Mouse (Mus musculus) cerebellum, adult 2 months (tissue): Measurements from ENCODE around the gene Ssr2. TPM values are rescaled to one million over a fixed set of nuclear protein-coding genes. Genes with fewer than 3 reads are reported as not detected.

Experiments
- DNase-seq, 2 experiments: peaks; one replicate each; pipeline ENCODE4 v3.0.0; 2021
- H3K27ac ChIP-seq: fragments of 200-500 bp; 2 replicates; pipeline ENCODE4 v1.5.1; 2012; ENCODE audit warnings: low read length, control low read depth, inconsistent platforms; ENCODE audit not compliant: insufficient read depth
- H3K27me3 ChIP-seq: fragments of 200-500 bp; 2 replicates; pipeline ENCODE4 v1.6.1; 2012; ENCODE audit warnings: inconsistent platforms, mild to moderate bottlenecking, low read length, moderate library complexity; ENCODE audit not compliant: control insufficient read depth, insufficient read depth
- H3K4me1 ChIP-seq: fragments of 200-500 bp; 2 replicates; pipeline ENCODE4 v1.6.1; 2011; ENCODE audit warnings: low read length; ENCODE audit not compliant: control insufficient read depth, insufficient read depth
- H3K4me3 ChIP-seq: fragments of 200-500 bp; replicated peaks from 2 replicates; pipeline ENCODE3; 2011; ENCODE audit warnings: mild to moderate bottlenecking, low read depth, low read length, control low read depth; ENCODE audit not compliant: insufficient read depth
- CTCF ChIP-seq: fragments of 200-500 bp; IDR thresholded peaks from 2 replicates; pipeline ENCODE4 v1.5.1; 2011; ENCODE audit warnings: low read depth, mild to moderate bottlenecking, control low read depth, low read length, moderate library complexity, borderline replicate concordance; ENCODE audit not compliant: insufficient read depth
- POLR2A ChIP-seq: fragments of 200-500 bp; IDR thresholded peaks from 2 replicates; pipeline ENCODE4 v1.6.1; 2011; ENCODE audit warnings: low read length, control low read depth, borderline replicate concordance; ENCODE audit not compliant: insufficient read depth
- WGBS: fragments of 180-500 bp; shearing (Covaris S2); methylation state at CpG from one replicate; pipeline ENCODE4 v1.1.7; 2018; 5-methylcytosine and 5-hydroxymethylcytosine counted together
- polyA plus RNA-seq: library from polyadenylated mRNA; depleted of rRNA; stranded (reverse); fragments of >200 nt; gene quantifications from 2 replicates; pipeline ENCODE4 v1.2.3, GENCODE M21; 2012

The Ssr2 gene
- polyA plus RNA-seq, 1 experiment = 141 TPM

- peak within 1 kb of the TSS; percentile 93 for H3K4me3 ChIP-seq
- DNase-seq = peak; percentile 89 to 92
- peaks cover 18% of the 10 kb centered on the region for H3K4me1 ChIP-seq
- H3K27ac ChIP-seq = peak within 1 kb of the TSS; percentile 84
- TF ChIP-seq POLR2A (peak; percentile 37; the same call in 1 of the 2 replicates), CTCF (peak; percentile 62)
- 1% methylated on average over 36 of the region's 37 CpGs for whole genome bisulfite sequencing
- H3K27me3 ChIP-seq = no peaks in the 10 kb centered on the region
Measured at GRCm38 (mm10) chr3:88553525-88553879, 22.2 kb upstream of the Ssr2 start, which contains the start of gene Ubqln4. Gene Ubqln4, plus strand, starts transcription at chr3:88553758.

- peak in 1 of 2 experiments; percentile 66 for DNase-seq
- H3K4me1 ChIP-seq = peaks cover 18% of the 10 kb centered on the region
- H3K27ac ChIP-seq = peak overlapping the region; percentile 80
- H3K4me3 ChIP-seq = peak overlapping the region; percentile 93
- no peaks in the 10 kb centered on the region for H3K27me3 ChIP-seq
- 1% methylated on average over 41 of the region's 41 CpGs for WGBS
- TF ChIP-seq CTCF (no peak), POLR2A (no peak)
Measured at GRCm38 (mm10) chr3:88553880-88554586, 21.6 kb upstream of the Ssr2 start.

- no peak overlapping the region for H3K27ac ChIP-seq
- no peaks in the 10 kb centered on the region for H3K27me3 ChIP-seq
- TF ChIP-seq POLR2A (no peak), CTCF (no peak)
- H3K4me1 ChIP-seq = peaks cover 14% of the 10 kb centered on the region
- DNase-seq = no peak
- 67% methylated on average over 5 of the region's 5 CpGs for WGBS
- no peak overlapping the region for H3K4me3 ChIP-seq
Measured at GRCm38 (mm10) chr3:88555069-88555605, 20.5 kb upstream of the Ssr2 start.

- no peak for DNase-seq
- TF ChIP-seq CTCF (no peak), POLR2A (no peak)
- H3K27ac ChIP-seq = no peak overlapping the region
- whole genome bisulfite sequencing = 97% methylated on average over 6 of the region's 6 CpGs
- no peaks in the 10 kb centered on the region for H3K27me3 ChIP-seq
- H3K4me3 ChIP-seq = no peak overlapping the region
- peaks cover 11% of the 10 kb centered on the region for H3K4me1 ChIP-seq
Measured at GRCm38 (mm10) chr3:88555731-88556130, 19.9 kb upstream of the Ssr2 start.

- no peak overlapping the region for H3K27ac ChIP-seq
- 74% methylated on average over 8 of the region's 8 CpGs for WGBS
- H3K4me3 ChIP-seq = no peak overlapping the region
- no peaks in the 10 kb centered on the region for H3K27me3 ChIP-seq
- no peak for DNase-seq
- TF ChIP-seq CTCF = no peak
- TF ChIP-seq POLR2A = no peak
- peaks cover 9% of the 10 kb centered on the region for H3K4me1 ChIP-seq
Measured at GRCm38 (mm10) chr3:88556616-88557015, 19.1 kb upstream of the Ssr2 start.

GRCm38 (mm10) chr3:88559596-88559995 lies 16.1 kb upstream of the Ssr2 start:
- Histone ChIP-seq H3K4me3 (no peak overlapping the region), H3K27me3 (no peaks in the 10 kb centered on the region), H3K4me1 (peaks cover 12% of the 10 kb centered on the region), H3K27ac (no peak overlapping the region)
- DNase-seq = no peak
- 73% methylated on average over 9 of the region's 9 CpGs for WGBS
- TF ChIP-seq CTCF (no peak), POLR2A (no peak)

GRCm38 (mm10) chr3:88561989-88562388 lies 13.7 kb upstream of the Ssr2 start:
- no peaks in the 10 kb centered on the region for H3K27me3 ChIP-seq
- H3K4me1 ChIP-seq = peaks cover 3% of the 10 kb centered on the region; the same call in 1 of the 2 replicates
- no peak overlapping the region for H3K4me3 ChIP-seq
- TF ChIP-seq POLR2A (no peak), CTCF (no peak)
- no peak overlapping the region; the same call in 1 of the 2 replicates for H3K27ac ChIP-seq
- no peak for DNase-seq
- 32% methylated on average over 4 of the region's 4 CpGs for WGBS

- TF ChIP-seq CTCF (no peak), POLR2A (no peak)
- H3K4me1 ChIP-seq = peaks cover 3% of the 10 kb centered on the region; the same call in 1 of the 2 replicates
- no peak for DNase-seq
- H3K4me3 ChIP-seq = no peak overlapping the region
- 52% methylated on average over 4 of the region's 4 CpGs for WGBS
- H3K27me3 ChIP-seq = no peaks in the 10 kb centered on the region
- no peak overlapping the region for H3K27ac ChIP-seq
Measured at GRCm38 (mm10) chr3:88563442-88563841, 12.2 kb upstream of the Ssr2 start.
